Mouse (Mus musculus): Measurements from ENCODE around the gene Pank3.

Gene Pank3

DNA sequence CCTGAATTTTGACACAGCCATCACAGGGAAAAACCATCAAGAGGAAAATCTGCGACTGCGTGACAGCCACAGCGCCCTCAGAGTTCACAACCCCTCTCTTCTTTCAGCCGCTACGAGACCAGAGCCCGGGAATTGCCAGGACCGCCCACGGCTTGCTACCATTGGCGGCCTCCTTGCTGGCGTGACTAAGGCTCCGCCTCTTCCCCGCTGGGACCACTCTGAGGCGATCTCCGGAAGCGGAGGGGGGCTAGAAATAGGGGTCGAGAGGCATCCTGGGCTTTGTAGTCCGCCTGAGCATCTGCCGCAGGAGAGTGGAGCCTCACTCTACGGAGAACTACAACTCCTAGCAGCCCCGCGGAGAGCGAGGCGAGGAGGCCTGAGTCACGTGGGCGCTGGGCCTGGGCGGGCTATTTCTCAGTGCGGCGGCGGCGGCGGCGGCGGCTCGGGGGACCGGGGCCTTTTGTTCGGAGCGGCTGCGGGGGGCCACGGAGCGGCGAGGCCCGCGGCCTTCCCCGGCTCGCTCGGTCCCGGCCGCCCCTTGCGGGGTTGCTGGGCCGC is at the start of gene Pank3:
Pank3 (plus strand) TSS at position 297 of the 558 bp plus-strand sequence.
- peak; percentile 99 for DNase-seq

DNA sequence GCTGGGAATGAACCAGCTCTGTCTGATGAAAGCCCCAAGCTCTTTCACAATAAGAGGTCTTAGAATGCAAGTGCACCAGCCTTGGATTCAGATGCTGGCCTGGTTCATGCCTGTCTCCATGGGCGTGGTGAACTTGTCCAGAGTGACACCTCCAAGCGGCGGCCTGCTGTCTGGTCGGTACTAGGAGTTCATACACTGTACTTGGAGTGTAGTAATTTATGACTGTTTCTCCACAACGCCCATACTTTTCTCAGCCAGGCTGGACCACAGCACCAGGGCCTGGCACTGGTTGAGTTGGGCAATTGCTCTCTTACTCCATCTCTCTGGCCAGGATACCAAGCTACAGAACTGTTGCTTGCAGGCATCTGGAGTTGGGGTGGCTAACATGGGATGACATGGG is 45.4 kb upstream of the Pank3 start:
- DNase-seq: no peak

DNA sequence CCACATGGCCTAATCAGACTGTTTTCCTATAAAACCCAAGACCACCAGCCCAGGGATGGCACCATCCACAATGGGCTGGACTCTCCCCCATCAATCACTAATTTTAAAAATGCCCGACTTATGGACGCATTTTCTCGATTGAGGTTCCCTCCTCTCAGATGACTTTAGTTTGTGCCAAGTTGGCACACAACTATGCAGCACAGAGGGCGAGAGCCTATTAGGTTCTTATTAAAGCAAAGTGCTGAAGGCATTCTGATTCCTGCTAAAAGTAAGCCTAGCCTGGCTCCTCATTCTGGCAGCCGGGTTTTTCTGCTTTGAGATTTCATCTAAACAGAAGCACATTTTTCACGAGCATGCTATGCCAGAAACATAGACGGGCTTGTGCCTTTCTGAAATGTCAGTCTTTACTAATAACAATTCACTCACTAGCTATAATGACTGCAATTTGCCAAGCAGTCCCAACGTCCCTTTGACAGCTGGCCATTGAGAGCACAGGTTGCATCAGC is 42.9 kb upstream of the Pank3 start:
- DNase-seq: no peak

DNA sequence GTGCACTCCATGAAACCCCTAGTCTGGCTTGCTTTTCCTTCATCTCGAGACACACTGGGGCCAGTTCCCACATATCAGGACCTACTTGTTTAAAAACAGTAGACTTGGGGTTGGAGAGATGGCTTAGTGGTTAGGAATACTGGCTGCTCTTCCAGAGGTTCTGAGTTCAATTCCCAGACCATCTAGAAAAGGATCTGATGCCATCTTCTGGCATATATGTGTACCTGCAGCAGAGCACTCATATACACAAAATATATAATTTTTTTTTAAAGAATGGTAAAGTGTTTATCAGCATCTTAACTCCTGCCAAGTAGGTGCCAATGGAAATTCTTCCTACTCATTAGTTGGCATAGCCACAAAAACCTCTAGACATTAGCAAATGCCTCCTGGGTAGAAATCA is 41.1 kb upstream of the Pank3 start:
- DNase-seq: no peak

DNA sequence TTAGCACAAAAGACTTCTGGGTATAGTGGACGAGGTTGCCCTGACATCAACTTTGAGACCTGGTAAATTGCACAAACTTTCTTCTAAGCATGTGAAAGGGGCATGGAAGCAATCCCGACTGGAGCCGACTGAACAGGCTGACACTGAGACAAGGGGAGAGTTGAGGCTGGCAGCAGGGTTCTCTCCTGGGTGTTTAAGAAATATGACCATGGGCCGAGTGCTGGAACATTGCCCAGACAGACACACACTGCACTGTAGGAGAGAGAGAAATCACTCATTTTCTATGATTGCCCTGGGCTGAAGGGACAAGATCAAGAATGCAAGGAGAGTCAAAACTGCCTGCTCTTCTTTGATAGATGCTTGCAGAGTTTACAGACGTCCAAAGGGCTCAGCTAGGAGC is 40.1 kb upstream of the Pank3 start:
- no peak for DNase-seq

DNA sequence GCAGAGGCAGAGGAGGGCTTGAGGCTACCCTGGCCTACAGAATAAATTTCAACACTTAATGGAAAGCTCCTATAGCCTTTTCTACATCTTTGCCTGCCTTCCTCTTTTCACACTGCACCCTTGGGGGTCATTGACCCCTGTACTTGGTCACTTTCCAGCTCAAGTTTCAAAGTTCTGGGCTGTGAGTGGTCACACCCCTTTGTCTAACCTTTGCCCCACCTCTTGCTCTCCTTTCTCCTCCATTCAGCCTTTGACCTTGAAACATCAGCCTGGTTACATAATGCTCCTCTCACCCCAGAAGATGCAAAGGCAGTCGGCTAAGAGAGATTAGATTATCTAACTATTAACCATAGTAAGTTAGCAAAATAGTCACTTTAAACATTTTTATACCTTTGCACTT is 36.9 kb upstream of the Pank3 start:
- DNase-seq: peak; percentile 90

DNA sequence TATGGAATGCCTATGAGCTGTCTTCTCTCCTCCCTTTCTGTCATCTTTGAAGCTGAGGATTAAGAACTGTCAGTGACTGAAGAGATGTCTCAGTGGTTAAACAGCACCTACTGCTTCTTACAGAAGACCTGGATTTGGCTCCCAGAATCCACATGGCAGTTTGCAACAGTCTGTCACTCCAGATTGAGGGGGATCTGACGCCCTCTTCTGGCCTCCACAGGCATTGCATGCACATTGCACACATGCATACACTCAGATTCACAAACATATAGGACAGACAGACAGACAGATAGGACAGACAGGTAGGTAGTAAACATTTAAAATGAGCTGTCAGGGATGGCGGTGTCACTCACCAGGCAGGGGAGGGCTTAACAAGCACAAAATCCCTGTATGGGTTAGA is 32.5 kb upstream of the Pank3 start:
- no peak for DNase-seq

DNA sequence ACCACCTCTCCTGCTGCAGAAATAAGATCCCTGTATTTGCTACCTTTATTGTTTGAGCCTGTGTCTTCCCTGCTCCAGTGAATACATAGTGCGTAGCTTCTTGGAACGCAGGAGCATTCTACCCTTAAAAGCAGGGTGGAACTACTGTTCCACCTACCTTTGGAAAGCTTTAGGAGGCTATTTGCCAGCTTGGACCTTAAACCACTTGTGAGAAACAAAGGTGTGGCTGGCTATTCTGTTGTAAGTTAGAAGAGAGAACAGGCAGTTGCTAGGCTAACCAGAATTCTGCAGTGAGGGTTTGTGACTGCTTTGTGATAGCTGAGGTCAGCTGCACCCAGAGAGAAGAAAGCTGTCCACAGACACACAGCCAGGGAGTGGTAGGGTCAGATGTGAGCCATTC is 32.0 kb upstream of the Pank3 start:
- no peak for DNase-seq

DNA sequence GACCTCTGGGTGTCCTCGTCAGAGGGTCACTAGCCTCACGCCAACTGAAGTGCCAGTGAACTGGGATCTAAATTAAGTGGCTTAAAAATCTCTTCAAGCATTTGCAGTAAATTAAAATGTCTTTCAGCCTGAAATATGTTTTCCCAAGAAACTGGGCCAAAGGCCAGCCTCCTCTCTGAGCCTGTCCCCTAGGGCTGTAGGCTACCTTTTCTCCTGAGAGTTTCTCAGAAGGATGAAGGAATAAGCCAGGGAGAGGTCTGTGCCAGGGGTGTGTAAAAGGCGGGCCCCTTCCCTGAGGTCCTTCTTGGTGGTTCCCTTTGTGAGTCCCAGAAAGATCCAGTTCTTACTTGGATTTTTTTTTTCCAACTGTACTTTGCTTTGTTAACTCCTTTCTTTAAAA is 31.2 kb upstream of the Pank3 start:
- no peak for DNase-seq

DNA sequence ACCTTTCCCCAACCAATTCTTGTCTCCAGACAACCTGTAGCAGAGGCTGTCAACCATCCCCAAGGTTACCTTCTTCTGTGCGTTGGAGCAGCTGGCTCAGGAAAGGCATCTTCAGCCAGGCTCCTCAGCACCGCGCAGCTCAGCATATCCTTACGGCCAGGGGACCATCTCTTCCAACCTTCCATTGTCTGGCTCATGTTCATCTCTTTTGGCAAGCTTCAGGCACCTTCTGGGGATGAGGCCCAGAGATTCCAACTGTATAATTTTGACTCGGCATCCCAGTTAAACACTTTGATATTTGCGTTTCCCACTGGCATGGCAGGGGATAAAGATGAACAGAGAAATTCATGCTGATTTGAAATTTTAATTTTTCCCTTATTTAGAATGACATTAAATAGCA is 25.7 kb upstream of the Pank3 start:
- DNase-seq: no peak

DNA sequence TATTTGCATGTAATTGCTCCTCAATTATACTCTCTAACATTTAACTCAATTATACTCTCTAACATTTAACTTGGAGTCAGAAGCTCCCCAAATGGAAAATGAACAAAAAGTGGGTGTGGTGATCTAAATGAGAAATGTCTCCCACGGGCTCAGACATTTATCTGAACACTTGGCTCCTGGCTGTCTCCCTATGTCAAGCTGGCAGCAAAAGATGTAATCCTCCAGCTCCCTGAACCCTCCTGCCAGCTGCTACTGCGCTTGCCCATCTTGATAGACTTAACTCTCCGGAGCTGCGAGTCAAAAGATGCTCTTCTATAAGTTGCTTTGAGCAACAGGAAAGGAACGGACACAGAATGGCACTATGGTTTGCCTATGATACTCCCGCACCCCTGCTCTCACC is 24.7 kb upstream of the Pank3 start:
- DNase-seq: no peak

DNA sequence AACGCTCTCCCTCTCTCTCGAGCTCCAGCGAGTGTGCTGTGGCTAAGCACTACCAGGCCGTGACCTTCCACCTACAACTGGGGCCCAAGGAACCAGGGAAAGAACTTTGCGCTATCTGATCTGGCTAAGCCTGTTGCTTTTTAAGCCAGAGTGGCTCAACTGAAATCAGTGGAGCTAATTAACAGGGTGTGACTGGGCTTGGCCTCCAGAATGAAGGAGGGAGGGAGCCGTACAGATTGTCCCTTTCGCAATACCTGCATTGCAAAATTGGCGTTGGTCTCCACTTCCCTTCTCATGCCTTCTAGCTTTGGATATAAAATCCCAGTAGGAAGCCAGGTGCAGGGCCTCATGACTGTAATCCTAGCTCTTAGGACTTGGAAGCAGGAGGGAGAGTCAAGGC is 18.7 kb upstream of the Pank3 start:
- peak; percentile 86 for DNase-seq

DNA sequence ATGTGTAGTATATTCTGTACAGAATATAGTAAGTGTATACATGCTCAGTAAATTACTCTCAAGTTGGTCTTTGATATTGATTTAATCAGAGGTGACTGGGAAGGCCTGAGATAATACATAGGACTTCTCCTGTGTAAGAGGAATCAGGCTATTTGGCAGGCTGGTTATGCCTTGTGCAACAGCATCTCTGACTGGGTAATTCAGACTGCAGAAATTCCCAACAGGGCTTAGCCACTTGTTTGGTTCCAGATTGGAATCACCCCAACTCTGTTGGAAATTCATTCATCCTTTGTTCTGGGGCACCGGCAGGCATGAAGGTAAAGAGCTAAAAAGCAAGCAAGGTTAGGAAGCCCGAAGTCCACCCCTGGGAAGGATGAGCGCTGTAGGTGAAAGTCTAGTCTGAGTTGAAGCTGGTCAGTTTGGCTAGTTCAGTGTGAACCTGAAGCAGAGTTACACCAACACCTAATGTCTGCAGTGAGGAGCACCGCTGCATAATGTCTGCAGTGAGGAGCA is 14.3 kb upstream of the Pank3 start:
- no peak for DNase-seq

DNA sequence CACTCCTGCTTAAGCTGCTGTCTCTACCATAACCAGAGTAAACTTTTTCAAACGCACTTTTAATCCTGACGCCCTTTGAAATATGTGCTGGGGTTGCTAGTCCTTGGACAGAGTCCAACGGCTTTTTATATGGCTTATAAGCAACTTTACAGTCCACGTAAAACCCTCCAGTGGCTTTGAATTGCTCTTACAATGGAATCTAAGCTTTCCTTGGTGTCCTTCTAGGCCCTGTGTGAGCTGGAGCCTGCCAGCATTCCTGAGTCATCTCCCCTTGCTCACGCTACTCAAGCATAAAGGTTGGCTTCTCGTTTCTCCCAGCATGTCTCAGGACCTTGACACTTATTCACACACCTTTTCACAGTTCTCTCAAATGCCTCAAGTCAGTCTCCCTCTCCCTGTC is 13.7 kb upstream of the Pank3 start:
- no peak for DNase-seq

DNA sequence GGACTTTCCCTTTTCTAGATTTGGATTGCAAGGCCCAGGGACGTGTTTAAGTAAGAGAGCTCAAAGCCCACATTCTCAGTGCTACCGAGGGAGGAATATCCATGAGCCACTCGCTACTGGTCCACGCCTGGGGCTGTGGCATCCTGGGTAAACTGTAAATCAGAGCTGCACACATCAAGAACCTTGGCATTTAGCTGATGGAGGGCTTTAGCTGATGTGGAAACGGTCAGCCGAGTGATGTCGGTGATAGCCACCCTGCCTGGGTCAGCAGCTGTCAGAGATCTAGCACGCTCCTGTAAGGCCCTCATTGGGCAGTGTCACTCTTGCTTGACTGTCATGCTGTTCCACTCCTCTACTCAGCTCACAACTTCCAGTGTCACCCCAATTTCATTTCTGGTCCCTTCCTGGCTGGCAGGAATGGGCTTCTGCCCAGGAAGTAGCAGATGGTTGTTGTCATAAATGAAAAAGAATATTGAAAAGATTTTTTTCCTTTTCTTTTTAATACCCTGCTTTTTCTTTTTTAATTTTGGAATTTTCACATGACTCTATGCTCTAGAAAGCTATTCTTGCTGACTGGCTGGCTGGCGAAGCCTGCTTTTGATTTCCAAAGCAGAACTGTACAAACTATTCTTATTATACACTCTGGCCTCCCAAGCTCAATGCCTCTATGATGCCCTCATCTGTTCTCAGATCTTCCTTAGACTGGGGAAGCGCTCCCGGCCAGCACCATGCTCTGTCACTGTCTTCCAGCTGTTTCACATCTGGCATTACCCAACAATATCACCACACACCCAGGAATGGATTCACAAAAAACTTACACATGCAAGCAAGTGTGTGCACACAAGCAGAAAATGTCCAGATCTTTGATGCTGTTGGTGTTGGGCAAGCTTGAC is 12.6 kb upstream of the Pank3 start:
- no peak for DNase-seq

DNA sequence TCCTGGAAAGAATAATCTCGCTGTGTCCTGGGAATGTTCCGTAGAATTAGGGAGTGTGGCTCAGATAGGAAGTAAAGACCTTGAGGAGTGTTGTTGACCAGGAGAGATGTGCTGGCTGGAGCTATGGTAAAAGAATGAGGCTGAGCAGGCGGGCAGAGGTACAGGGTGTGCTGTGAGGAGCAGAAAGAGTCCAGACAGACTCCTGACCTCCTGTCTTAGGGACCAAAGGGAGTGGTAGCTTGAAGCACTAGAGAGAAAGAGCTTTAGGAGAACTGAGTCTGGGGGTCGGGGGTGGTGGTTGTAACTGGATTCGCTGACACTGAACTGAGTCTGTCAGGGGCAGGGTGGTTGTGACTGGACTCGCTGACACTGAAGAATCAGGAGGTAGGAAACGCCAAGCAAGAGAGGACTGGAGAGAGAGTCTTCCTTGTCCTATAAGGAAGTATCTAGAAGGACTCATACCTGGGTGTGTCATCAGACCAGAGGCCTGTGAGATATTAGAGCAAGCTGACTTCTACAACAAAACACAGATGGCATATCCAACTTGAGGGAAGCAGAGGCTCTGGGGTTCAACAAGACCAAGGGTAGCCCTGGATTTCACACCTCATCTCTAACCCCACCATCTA is 9.2 kb upstream of the Pank3 start:
- no peak for DNase-seq

DNA sequence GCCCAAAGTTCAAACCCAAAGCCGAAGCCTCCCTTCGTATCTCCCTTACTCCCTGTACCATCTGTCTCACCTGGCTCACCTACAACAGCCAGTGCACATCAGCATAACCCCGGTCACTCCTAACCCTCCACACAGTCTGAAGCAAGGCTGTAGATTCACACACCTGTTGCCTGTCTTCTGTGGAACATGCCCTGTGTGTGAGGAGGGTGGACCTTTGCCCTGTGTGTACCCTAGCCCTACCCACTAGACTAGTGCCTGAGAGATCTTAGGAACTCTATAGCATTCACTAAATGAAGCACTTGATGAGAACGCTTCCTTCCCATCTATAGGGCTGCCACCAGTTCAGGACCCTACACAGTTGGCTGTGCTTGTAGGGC is 8.7 kb upstream of the Pank3 start:
- DNase-seq: no peak

DNA sequence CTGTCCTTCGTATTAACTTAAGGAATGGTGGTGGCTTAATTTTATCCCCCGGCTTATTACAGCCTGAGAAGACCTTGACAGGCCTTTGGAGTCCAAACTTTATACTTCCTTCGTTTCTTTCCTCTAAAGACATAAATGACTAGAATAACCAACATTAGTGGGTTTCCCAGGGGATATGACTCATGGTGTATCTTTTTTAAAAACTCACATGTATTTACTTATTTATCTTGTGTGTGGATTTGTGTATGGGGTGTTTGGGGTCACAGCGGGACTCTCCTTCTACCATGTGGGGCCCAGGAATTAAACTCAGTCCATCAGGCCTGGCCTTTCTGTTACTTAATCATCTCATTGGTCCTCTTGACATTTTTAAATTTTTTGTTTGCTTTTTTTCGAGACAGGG is 2.4 kb upstream of the Pank3 start:
- DNase-seq: no peak

DNA sequence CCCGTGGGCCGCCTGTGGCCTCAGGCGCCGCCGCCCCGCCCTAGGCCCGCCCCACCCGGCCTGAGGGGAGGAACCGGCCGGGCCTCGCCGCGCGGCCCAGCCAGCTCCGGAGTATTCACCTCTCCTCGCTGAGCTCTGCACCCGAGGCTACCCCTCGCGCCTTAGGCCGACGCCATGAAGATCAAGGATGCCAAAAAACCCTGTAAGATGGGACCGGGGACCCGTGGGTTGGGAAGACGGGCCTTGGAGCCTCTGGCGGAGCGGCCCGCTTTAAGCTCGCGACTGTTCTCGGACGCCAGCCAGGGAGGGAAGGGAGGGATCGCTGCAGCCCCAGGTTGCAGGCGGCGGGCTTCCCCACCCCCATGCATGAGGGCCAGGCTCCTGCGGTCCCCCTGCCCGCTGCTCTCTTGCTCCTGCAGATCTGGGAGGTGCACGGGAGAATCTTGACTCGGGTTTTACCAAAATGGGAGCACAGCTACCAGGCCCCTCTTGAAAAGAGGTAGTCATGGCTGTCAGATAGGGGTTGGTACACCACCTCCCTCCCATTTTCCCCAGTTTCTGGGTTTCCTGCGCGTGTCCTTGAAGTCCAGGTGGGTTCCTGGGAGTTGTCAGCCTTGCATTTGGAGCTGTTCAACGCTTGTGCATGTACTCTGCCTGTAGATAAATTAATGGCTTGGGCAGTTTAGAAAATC is 608 bp downstream of the Pank3 start:
- no peak for DNase-seq

DNA sequence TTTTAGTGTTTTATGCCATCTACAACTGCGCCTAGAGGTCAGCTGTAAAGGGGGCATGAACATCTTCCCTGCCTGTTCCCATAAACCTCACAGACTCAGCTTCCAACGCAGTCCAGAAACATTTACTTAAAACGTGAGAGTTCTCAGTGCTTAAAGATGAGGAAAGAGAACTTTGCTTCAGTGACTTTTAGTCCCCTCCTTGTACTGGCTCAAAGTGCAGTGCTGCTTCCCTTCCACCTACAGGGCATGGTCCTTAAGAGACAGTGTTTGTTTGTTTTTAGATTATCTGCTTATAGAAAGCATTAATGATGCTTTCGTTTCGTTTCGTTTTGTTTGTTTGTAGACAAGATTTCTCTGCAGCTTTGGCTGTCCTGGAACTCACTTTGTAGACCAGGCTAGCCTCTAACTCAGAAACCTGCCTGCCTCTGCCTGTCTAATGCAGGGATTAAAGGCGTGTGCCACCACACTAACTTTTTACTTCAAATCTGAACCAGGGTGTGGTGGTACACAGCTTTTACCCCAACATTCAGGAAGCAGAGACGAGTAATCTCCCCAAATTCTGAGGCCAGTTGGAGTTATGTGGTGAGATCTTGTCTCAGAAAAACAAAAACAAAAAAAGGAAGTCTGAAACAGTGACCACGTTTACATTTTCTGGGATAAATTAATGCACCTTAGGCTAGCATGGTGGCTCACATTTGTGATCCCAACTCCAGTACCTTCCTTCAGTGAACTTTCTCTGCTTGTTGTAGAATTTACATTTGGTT is 1.6 kb downstream of the Pank3 start:
- DNase-seq: peak; percentile 58

DNA sequence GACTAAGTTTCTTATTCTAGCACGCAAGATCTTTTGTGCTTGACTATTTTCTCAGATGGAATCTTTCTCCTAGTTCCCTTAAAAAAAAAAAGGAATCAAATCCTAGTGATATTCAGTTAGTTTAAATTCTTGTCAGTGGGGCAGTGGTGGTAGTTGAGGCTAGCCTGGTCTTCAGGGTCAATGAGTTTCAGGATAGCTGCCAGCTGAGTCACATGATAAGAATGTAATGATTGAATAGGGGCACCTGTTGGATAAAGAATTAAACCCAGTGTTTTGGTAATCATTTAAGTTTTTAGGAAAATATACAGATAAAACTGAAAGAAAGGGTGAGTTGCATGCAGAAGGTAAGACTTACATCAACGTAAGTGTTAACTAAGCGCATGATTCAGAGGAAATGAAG is 6.3 kb downstream of the Pank3 start:
- peak; percentile 53 for DNase-seq

DNA sequence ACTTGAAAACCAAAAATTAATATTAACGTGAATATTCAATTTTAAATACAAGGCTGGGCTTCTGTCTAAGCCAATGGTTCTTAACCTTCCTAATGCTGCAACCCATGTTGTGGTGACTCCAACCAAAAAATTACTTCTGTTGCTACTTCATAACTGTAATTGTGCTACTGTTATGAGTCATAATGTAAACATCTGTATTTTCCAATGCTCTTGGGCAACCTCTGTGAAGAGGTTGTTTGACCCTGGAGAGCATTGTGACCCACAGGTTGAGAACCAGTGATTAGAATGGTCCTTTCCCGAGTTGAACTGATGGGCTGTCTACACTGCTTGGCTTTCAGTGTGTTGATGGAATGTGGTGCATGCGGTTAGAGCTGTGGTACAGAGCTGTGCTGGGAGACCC is 7.2 kb downstream of the Pank3 start:
- DNase-seq: no peak

DNA sequence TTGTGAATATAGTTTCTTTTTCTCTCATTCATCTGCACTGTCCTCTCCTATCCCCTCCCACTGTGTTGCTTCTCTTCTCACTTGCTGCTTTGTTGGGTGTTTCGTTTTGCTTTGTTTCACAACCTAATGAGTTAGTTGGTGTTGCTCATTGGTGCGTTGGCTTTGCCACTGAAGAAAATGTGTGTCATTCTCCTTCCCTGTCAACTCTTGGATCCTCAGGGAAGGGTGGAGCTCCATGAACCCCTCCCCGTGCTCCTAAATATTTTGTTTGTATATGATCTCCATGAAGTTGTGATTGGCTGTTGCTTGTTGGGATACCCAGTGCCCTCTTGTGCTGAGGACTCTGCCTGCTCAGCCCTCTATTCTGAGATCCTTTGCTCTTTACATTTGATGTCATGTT is 11.1 kb downstream of the Pank3 start:
- no peak for DNase-seq

All from kidney, adult 9 months (tissue).